Mouse (Mus musculus): ENCODE data around the gene Tbcd.

DNA sequence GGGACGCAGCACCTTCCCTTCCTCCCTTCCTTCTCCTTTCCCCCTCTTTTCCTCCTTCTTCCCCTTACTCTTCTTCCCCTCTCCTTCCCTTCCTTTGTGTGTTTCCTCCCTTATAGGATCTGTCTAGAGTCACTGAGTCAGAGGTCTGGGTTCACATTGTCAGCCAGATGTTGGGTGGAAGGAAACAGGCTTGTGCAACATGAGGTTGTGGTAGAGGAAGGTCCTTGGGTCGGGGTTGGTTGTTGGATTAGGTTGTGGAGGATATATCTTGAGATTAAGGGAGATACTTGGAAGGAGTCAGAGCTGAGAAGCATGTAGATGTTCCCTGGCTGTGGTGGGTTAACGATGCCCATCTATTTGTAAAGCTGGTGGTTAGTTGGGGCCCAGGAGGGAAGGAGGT is 23.1 kb downstream of the Tbcd start:
- TF ChIP-seq POLR2A (IDR thresholded peaks at IDR 0.05; ENCODE audit: borderline replicate concordance, insufficient read depth, low read length): no peak
- no peak for TF ChIP-seq CTCF (IDR thresholded peaks at IDR 0.05; ENCODE audit: borderline replicate concordance, insufficient read depth, low read depth, low read length)

All from cerebellum, adult 2 months (tissue).